Mouse (Mus musculus): ENCODE results near the gene Prr5. TPM values are rescaled to one million over a fixed set of nuclear protein-coding genes. Genes with fewer than 3 reads are reported as not detected.
A peak's percentile ranks its signal among the peaks of the same experiment; 100 is the strongest.
"Not testable (repeated sequence)": the region's sequence is repeated elsewhere in the genome, so short reads cannot be mapped to it uniquely, and the experiment has no call there.

Prr5 gene
- polyA plus RNA-seq, 1 experiment: 82.9 TPM

GRCm38 (mm10) chr15:84712566-84713405 is 43.4 kb downstream of the Prr5 start:
- Histone ChIP-seq H3K27ac (ENCODE audit: insufficient read depth, low read depth, low read length) (no peak overlapping the region), H3K4me1 (ENCODE audit: control insufficient read depth, insufficient read depth, insufficient read length, low read length) (peaks cover 10% of the 10 kb centered on the region), H3K4me3 (ENCODE audit: low read depth, low read length) (no peak overlapping the region), H3K27me3 (ENCODE audit: control insufficient read depth, insufficient read depth, low read length) (no peaks in the 10 kb centered on the region), H3K36me3 (ENCODE audit: control insufficient read depth, insufficient read depth, low read length) (no peaks in the 10 kb centered on the region)
- WGBS: 24% methylated on average over 14 of the region's 14 CpGs
- TF ChIP-seq CTCF (IDR thresholded peaks at IDR 0.05; ENCODE audit: extremely low read depth, insufficient read length, insufficient replicate concordance, low read depth, low read length) (no peak), POLR2A (IDR thresholded peaks at IDR 0.05; ENCODE audit: low read depth, low read length) (no peak)

- no peaks in the 10 kb centered on the region for H3K36me3 ChIP-seq (ENCODE audit: control insufficient read depth, insufficient read depth, low read length)
- H3K4me1 ChIP-seq (ENCODE audit: control insufficient read depth, insufficient read depth, insufficient read length, low read length): peaks cover 13% of the 10 kb centered on the region
- peak; percentile 27; the same call in 1 of the 2 replicates for TF ChIP-seq CTCF (IDR thresholded peaks at IDR 0.05; ENCODE audit: extremely low read depth, insufficient read length, insufficient replicate concordance, low read depth, low read length)
- no peak for TF ChIP-seq POLR2A (IDR thresholded peaks at IDR 0.05; ENCODE audit: low read depth, low read length)
- peak overlapping the region; percentile 37 for H3K4me3 ChIP-seq (ENCODE audit: low read depth, low read length)
- H3K27me3 ChIP-seq (ENCODE audit: control insufficient read depth, insufficient read depth, low read length): no peaks in the 10 kb centered on the region
- WGBS: 2% methylated on average over 17 of the region's 17 CpGs
- peak overlapping the region; percentile 81 for H3K27ac ChIP-seq (ENCODE audit: insufficient read depth, low read depth, low read length)
Measured at GRCm38 (mm10) chr15:84714730-84715129, 45.3 kb downstream of the Prr5 start.

GRCm38 (mm10) chr15:84715132-84715531 is 45.7 kb downstream of the Prr5 start:
- TF ChIP-seq POLR2A (IDR thresholded peaks at IDR 0.05; ENCODE audit: low read depth, low read length) (no peak), CTCF (IDR thresholded peaks at IDR 0.05; ENCODE audit: extremely low read depth, insufficient read length, insufficient replicate concordance, low read depth, low read length) (no peak)
- 14% methylated on average over 11 of the region's 11 CpGs for WGBS
- Histone ChIP-seq H3K27ac (ENCODE audit: insufficient read depth, low read depth, low read length) (peak overlapping the region; percentile 81), H3K4me3 (ENCODE audit: low read depth, low read length) (peak overlapping the region; percentile 20; the same call in 1 of the 2 replicates), H3K4me1 (ENCODE audit: control insufficient read depth, insufficient read depth, insufficient read length, low read length) (peaks cover 17% of the 10 kb centered on the region), H3K27me3 (ENCODE audit: control insufficient read depth, insufficient read depth, low read length) (no peaks in the 10 kb centered on the region), H3K36me3 (ENCODE audit: control insufficient read depth, insufficient read depth, low read length) (no peaks in the 10 kb centered on the region)

DNA sequence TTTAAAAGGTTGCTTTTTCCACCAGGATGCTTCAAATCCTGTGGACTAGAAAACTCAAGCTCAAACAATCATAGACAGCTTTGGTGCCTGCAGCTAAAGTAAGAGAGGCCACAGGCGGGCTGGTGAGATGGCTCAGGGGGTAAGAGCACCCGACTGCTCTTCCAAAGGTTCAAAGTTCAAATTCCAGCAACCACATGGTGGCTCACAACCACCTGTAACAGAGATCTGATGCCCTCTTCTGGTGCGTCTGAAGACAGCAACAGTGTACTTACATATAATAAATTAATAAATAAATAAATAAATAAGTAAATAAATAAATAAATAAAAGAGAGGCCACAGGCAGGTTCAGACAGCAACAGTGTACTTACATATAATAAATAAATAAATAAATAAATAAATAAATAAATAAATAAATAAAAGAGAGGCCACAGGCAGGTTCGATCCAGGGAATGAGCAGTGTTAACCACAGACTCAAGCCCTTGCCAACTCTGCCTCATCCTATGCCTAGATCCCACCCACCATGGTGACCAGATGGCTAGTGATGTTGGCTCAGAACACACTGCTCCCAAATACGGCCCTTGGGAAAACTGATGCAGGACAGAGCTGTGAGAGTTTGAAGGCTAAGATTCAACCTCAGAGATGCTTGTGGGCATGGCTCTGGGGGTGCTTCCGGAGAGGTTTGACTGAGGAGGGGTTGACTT is 48.3 kb downstream of the Prr5 start:
- not testable (repeated sequence) for H3K27ac ChIP-seq (ENCODE audit: insufficient read depth, low read depth, low read length); H3K4me3 ChIP-seq (ENCODE audit: low read depth, low read length); H3K36me3 ChIP-seq (ENCODE audit: control insufficient read depth, insufficient read depth, low read length); H3K27me3 ChIP-seq (ENCODE audit: control insufficient read depth, insufficient read depth, low read length)
- H3K4me1 ChIP-seq (ENCODE audit: control insufficient read depth, insufficient read depth, insufficient read length, low read length): peaks cover 16% of the 10 kb centered on the region
- WGBS: 61% methylated on average over 6 of the region's 6 CpGs

DNA sequence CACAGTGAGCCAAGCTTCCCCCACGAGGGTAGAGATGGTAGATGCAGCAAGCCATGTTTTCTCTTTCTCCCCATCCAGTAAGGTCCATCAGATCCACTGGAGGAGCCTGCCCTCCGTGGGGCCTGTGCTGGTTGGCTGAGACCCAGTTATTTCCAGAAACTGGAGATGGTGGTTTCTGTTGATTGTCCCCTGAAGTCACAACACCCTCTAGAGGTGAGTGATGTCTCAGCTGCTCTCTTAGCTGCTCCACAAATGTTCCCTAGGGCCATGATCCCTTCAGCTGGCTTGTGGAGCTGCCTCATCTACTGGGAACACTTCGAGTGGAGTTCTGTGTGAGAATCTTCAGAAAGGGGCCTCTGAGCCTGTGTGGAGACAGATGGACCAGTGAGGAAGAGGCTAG is 49.4 kb downstream of the Prr5 start:
- no peak overlapping the region for H3K4me3 ChIP-seq (ENCODE audit: low read depth, low read length)
- 72% methylated on average over 3 of the region's 3 CpGs for WGBS
- H3K27ac ChIP-seq (ENCODE audit: insufficient read depth, low read depth, low read length): no peak overlapping the region
- peaks cover 15% of the 10 kb centered on the region for H3K4me1 ChIP-seq (ENCODE audit: control insufficient read depth, insufficient read depth, insufficient read length, low read length)
- TF ChIP-seq CTCF (IDR thresholded peaks at IDR 0.05; ENCODE audit: extremely low read depth, insufficient read length, insufficient replicate concordance, low read depth, low read length) (peak; percentile 3; the same call in 1 of the 2 replicates), POLR2A (IDR thresholded peaks at IDR 0.05; ENCODE audit: low read depth, low read length) (no peak)
- no peaks in the 10 kb centered on the region for H3K27me3 ChIP-seq (ENCODE audit: control insufficient read depth, insufficient read depth, low read length)
- H3K36me3 ChIP-seq (ENCODE audit: control insufficient read depth, insufficient read depth, low read length): no peaks in the 10 kb centered on the region

GRCm38 (mm10) chr15:84719791-84720190 is 50.4 kb downstream of the Prr5 start, which contains the start of gene Arhgap8:
TSS of gene Arhgap8 (plus strand) at chr15:84720052.
- Histone ChIP-seq H3K27me3 (ENCODE audit: control insufficient read depth, insufficient read depth, low read length) (no peaks in the 10 kb centered on the region), H3K4me3 (ENCODE audit: low read depth, low read length) (peak within 1 kb of the TSS; percentile 66), H3K27ac (ENCODE audit: insufficient read depth, low read depth, low read length) (no peak within 1 kb of the TSS), H3K36me3 (ENCODE audit: control insufficient read depth, insufficient read depth, low read length) (no peaks in the 10 kb centered on the region), H3K4me1 (ENCODE audit: control insufficient read depth, insufficient read depth, insufficient read length, low read length) (peaks cover 15% of the 10 kb centered on the region)
- under 1% methylated on average over 24 of the region's 24 CpGs for WGBS
- peak; percentile 8; the same call in 1 of the 2 replicates for TF ChIP-seq POLR2A (IDR thresholded peaks at IDR 0.05; ENCODE audit: low read depth, low read length)
- TF ChIP-seq CTCF (IDR thresholded peaks at IDR 0.05; ENCODE audit: extremely low read depth, insufficient read length, insufficient replicate concordance, low read depth, low read length): no peak

Data from small intestine, adult 2 months (tissue).